Mouse (Mus musculus) myocyte (in vitro differentiated cells): ENCODE measurements at regions not wholly inside any gene's neighbourhood (a gene's known extent, or its start where the extent isn't known, plus 50 kb on each side); places are given as distances from the start of the nearest gene placed in this dataset.

Experiments used
- H3K27me3 ChIP-seq: one replicate; pipeline ENCODE4 v1.6.1; 2011; ENCODE audit not compliant: control insufficient read depth, insufficient read depth, insufficient read length
- H3K36me3 ChIP-seq: one replicate; pipeline ENCODE4 v1.6.1; 2011; ENCODE audit not compliant: control insufficient read depth, insufficient read depth
- H3K4me2 ChIP-seq: one replicate; pipeline ENCODE4 v1.6.1; 2011; ENCODE audit warnings: low read depth, control low read depth
- H3K4me3 ChIP-seq: one replicate; pipeline ENCODE4 v1.5.1; 2011; ENCODE audit warnings: mild to moderate bottlenecking, control low read depth, moderate library complexity
- H3K79me2 ChIP-seq: one replicate; pipeline ENCODE4 v1.6.1; 2011; ENCODE audit not compliant: control insufficient read depth, insufficient read depth
- H3ac ChIP-seq: one replicate; pipeline ENCODE4 v1.6.1; 2011; ENCODE audit not compliant: control insufficient read depth, insufficient read length
- CEBPB ChIP-seq: IDR thresholded peaks from 2 replicates; pipeline ENCODE4 v1.6.1; 2011; ENCODE audit warnings: mild to moderate bottlenecking, moderate library complexity; ENCODE audit not compliant: poor library complexity, insufficient read depth, severe bottlenecking
- E2F4 ChIP-seq: IDR thresholded peaks from one replicate; pipeline ENCODE4 v1.6.1; 2011; ENCODE audit warnings: mild to moderate bottlenecking, control low read depth, moderate library complexity; ENCODE audit not compliant: insufficient read depth
- MAX ChIP-seq: IDR thresholded peaks from one replicate; pipeline ENCODE4 v1.6.1; 2011; ENCODE audit warnings: low read depth, mild to moderate bottlenecking, control low read depth
- MYOD1 ChIP-seq, 3 experiments: IDR thresholded peaks; one replicate each; pipeline ENCODE4 v1.6.1; 2011; ENCODE audit warnings: control low read depth in 2 of 3, low read depth in 2 of 3, mild to moderate bottlenecking in 2 of 3, moderate library complexity in 1 of 3; ENCODE audit not compliant: insufficient read length in 2 of 3, control insufficient read depth in 1 of 3
- MYOG ChIP-seq, 3 experiments: IDR thresholded peaks; one replicate each; pipeline ENCODE4 v1.6.1; 2011; ENCODE audit warnings: control low read depth in 2 of 3, low read depth in 2 of 3, mild to moderate bottlenecking in 2 of 3; ENCODE audit not compliant: insufficient read length in 2 of 3, control insufficient read depth in 1 of 3, insufficient read depth in 1 of 3
- POLR2A ChIP-seq: IDR thresholded peaks from one replicate; pipeline ENCODE4 v1.6.1; 2011; ENCODE audit warnings: low read depth, mild to moderate bottlenecking, control low read depth, moderate library complexity; ENCODE audit not compliant: insufficient read length
- POLR2AphosphoS2 ChIP-seq: IDR thresholded peaks from one replicate; pipeline ENCODE4 v1.6.1; 2011; ENCODE audit warnings: low read depth, control low read depth; ENCODE audit not compliant: insufficient read length
- REST ChIP-seq: IDR thresholded peaks from one replicate; pipeline ENCODE4 v1.6.1; 2011; ENCODE audit warnings: mild to moderate bottlenecking, control low read depth, moderate library complexity; ENCODE audit not compliant: insufficient read depth, insufficient read length
- SRF ChIP-seq: IDR thresholded peaks from one replicate; pipeline ENCODE4 v1.6.1; 2011; ENCODE audit warnings: low read depth; ENCODE audit not compliant: control insufficient read depth, insufficient read length
- TCF12 ChIP-seq: IDR thresholded peaks from one replicate; pipeline ENCODE4 v1.6.1; 2011; ENCODE audit warnings: mild to moderate bottlenecking, control low read depth; ENCODE audit not compliant: poor library complexity, insufficient read depth, severe bottlenecking
- TCF3 ChIP-seq: IDR thresholded peaks from one replicate; pipeline ENCODE4 v1.6.1; 2011; ENCODE audit warnings: low read depth, control low read depth; ENCODE audit not compliant: insufficient read length
- USF1 ChIP-seq: IDR thresholded peaks from one replicate; pipeline ENCODE4 v1.6.1; 2011; ENCODE audit warnings: low read depth, mild to moderate bottlenecking, control low read depth, moderate library complexity

DNA sequence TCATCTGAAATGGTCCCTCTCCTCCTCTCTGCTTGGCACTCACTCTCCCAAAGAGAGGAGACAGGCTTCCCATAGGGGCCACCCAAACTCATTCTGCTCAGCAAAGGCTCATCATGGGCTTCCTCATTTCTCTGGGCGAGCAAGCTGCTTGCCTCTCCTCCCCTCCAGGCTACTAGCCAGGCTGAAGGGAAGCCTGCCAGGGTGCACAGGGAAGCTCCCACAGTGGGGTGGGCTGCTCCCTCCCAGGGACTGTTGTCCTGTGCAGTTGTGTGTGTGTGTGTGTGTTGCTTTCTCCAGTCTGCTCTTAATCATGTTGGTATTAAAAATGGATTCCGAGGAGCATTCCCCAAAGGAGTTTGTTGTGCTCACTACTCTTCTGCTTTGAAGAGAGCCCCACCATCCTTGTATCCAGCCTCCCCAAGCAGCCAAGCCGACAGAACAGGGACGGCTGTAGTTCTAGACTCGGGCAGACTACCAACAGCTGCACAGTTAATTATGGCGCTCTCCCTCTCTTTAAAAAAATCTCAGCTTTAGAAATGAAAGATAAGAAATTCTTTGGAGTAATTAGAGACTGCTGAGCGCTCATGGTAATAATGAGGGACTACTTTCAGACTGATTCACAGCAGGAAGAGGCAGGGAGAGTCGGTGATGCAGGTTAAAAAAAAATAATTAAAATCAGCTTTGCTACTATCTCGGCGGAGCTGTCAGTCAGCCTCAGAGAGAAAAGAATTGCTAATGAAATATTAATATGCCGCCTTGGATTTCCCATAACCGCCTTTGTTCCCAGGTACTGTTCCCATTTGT lies 417.0 kb downstream of the Cmpk2 start:
- no peaks in the 10 kb centered on the region for H3K79me2 ChIP-seq
- H3K4me3 ChIP-seq, result no peak overlapping the region
- H3K36me3 ChIP-seq, result no peaks in the 10 kb centered on the region
- no peak overlapping the region for H3ac ChIP-seq
- no peaks in the 10 kb centered on the region for H3K27me3 ChIP-seq
- H3K4me2 ChIP-seq, result no peak overlapping the region
- TF ChIP-seq MYOD1 (IDR thresholded peaks at IDR 0.05; ENCODE audit: control insufficient read depth in 1 of 3, insufficient read length in 2 of 3, low read depth in 2 of 3) (no peak), POLR2A (no peak)

DNA sequence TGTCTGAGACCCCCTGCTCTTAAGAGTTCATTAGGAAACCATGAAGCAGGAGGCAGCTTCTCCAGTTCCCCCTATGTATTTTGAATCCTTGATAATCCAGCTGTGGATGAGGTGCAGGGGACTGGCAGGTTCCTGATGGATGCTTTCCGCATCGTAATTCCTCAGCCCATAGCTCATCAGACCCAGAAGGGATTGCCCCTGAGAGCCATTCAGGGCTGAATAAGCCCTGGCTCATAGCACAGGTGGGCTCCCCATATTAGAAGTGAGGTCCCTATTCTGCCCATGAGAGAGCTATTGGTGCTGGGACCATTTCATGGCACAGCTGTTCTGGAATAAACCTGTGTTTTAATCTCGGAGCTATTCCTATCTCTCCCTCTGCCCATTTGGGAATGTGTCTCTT lies 416.1 kb downstream of the Cmpk2 start:
- Histone ChIP-seq H3K27me3 (no peaks in the 10 kb centered on the region), H3K4me3 (no peak overlapping the region), H3K79me2 (no peaks in the 10 kb centered on the region), H3K36me3 (no peaks in the 10 kb centered on the region), H3ac (no peak overlapping the region), H3K4me2 (no peak overlapping the region)
- TF ChIP-seq REST (no peak), POLR2AphosphoS2 (no peak)

DNA sequence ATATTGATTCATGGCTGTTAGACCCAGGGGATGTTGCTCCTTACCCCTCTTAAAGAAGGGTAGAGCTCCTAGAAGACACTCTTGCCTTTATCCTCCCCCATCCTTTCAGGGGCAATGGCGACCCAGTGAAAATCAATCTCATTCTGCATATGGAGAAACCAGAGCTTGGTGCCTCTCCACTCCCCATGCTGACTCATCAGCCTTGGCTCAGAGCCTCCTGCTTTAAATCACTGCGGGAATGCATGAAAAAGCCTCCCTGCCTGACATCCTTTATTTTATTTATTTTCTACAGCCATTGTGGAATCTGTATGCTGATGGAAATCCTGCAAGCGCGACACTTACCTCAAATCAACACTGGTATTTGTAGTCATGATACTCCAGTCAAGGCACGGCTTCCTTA lies 415.2 kb downstream of the Cmpk2 start:
- Histone ChIP-seq H3K4me3 (no peak overlapping the region), H3K79me2 (no peaks in the 10 kb centered on the region), H3K36me3 (no peaks in the 10 kb centered on the region), H3ac (no peak overlapping the region), H3K4me2 (no peak overlapping the region), H3K27me3 (no peaks in the 10 kb centered on the region)
- TF ChIP-seq TCF12 (no peak), E2F4 (no peak), POLR2AphosphoS2 (no peak), MYOG (IDR thresholded peaks at IDR 0.05; ENCODE audit: control insufficient read depth in 1 of 3, insufficient read depth in 1 of 3, insufficient read length in 2 of 3, low read depth in 2 of 3) (no peak), CEBPB (no peak), MAX (no peak), USF1 (no peak)

DNA sequence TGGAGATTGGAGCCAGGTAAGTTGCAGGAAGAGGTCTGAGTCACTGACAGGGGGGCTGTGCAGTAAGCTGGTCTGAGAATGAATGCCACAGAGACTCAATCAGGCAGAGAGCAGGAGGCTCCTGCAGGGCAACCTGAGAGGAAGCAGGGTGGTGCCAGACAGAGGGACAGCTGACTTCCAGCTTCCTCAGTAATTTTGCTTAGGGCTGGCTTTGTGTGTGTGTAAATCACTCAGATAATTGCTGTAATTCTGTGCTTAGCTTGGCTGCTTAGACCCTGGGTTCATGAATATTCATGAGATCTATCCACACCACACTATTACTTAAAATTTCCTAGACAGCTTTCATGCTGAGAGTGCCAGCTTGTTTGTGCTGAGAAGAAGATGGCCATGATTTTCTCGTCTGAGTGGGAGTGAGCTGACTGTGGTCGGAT lies 408.7 kb downstream of the Cmpk2 start:
- no peaks in the 10 kb centered on the region for H3K27me3 ChIP-seq
- H3K79me2 ChIP-seq, result no peaks in the 10 kb centered on the region
- H3ac ChIP-seq, result no peak overlapping the region
- no peaks in the 10 kb centered on the region for H3K36me3 ChIP-seq
- H3K4me3 ChIP-seq, result no peak overlapping the region
- H3K4me2 ChIP-seq, result no peak overlapping the region
- TF ChIP-seq MYOG (IDR thresholded peaks at IDR 0.05; ENCODE audit: control insufficient read depth in 1 of 3, insufficient read depth in 1 of 3, insufficient read length in 2 of 3, low read depth in 2 of 3) (no peak), MAX (no peak), SRF (no peak), USF1 (no peak), TCF12 (no peak), TCF3 (no peak), CEBPB (no peak), REST (no peak), POLR2A (no peak), POLR2AphosphoS2 (no peak), E2F4 (no peak), MYOD1 (IDR thresholded peaks at IDR 0.05; ENCODE audit: control insufficient read depth in 1 of 3, insufficient read length in 2 of 3, low read depth in 2 of 3) (no peak)

DNA sequence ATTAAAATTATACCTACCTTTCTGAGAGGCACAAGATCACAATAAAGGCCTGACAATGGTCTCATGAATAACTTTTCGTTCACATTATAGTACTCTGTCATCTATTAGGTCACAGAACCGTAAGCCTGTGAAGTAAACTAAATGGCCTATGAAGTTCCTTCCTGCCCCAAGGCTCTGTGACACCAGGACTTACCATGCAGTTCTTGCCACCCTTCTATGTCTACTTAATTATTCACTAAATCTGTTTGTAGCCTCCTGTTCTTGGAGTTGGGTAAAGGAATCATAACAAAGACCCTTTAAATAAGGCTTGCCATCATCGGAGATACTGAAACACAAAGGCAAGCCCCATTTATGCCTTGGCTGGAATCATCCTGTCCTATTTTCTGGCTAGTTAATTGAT lies 408.3 kb downstream of the Cmpk2 start:
- no peak for TF ChIP-seq USF1
- TF ChIP-seq MAX, result no peak
- TF ChIP-seq REST, result no peak
- no peak for TF ChIP-seq TCF3
- no peak for TF ChIP-seq E2F4
- TF ChIP-seq CEBPB, result no peak
- no peak for TF ChIP-seq TCF12
- no peak for TF ChIP-seq POLR2A
- no peak for TF ChIP-seq POLR2AphosphoS2
- TF ChIP-seq SRF, result no peak
- TF ChIP-seq MYOD1 (IDR thresholded peaks at IDR 0.05; ENCODE audit: control insufficient read depth in 1 of 3, insufficient read length in 2 of 3, low read depth in 2 of 3), result no peak
- TF ChIP-seq MYOG (IDR thresholded peaks at IDR 0.05; ENCODE audit: control insufficient read depth in 1 of 3, insufficient read depth in 1 of 3, insufficient read length in 2 of 3, low read depth in 2 of 3), result no peak
- H3K36me3 ChIP-seq, result no peaks in the 10 kb centered on the region
- H3K79me2 ChIP-seq, result no peaks in the 10 kb centered on the region
- H3K4me2 ChIP-seq, result no peak overlapping the region
- no peak overlapping the region for H3ac ChIP-seq
- no peak overlapping the region for H3K4me3 ChIP-seq
- H3K27me3 ChIP-seq, result no peaks in the 10 kb centered on the region
